Mouse (Mus musculus): ENCODE measurements around the gene Tmem206.

DNA sequence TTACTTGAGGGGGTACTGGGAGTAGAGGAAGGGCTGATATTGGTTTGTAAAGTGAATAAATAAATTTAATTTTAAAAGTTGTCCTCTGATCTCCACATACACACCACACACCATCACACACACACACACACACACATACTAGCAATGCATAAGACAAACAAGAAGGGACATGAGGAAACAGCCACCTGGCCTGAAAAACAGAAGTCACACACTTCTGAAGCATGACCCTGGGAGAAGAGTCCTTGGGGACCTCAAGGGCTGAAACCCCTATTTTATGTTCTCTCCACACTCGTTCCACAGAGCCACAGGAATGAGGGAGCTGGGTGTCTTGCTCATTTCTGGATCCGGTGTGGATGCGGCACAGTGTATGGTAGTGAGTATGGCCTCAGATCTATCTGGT lies 2.3 kb upstream of the Tmem206 start:
- TF ChIP-seq EP300 (IDR thresholded peaks at IDR 0.05; ENCODE audit: low read depth), result no peak
- no peak for TF ChIP-seq CTCF (IDR thresholded peaks at IDR 0.05; ENCODE audit: low read depth)

Data from liver, postnatal 0 days (tissue).